Mouse (Mus musculus): ENCODE measurements around the gene Krt86.

DNA sequence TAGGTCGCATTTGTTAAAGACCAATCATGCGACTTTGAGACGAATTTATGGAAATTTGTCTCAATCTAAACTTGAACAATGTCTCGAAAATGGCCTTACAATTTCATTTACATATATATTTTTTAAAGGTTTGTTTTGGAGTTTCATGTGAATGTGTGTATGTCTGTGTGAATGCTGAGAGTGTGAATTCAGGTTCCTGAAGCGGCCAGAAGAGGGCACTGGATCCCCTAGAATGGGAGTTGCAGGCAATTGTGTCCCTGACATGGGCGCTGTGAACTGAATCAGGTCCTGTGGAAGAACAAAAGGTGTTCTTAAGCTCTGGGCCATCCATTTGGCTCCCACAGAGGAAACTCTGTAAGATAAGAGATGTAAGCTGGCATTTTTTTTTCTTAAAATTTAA is 17.4 kb upstream of the Krt86 start:
- no peak for TF ChIP-seq CTCF (IDR thresholded peaks at IDR 0.05; ENCODE audit: low read depth, low read length)
- TF ChIP-seq GATA2 (IDR thresholded peaks at IDR 0.05; ENCODE audit: borderline replicate concordance, low read depth, low read length) = no peak
- TF ChIP-seq TAL1 (conservative IDR thresholded peaks at IDR 0.05; ENCODE audit: low read depth, low read length) = no peak
- TF ChIP-seq POLR2AphosphoS5 (IDR thresholded peaks at IDR 0.05; ENCODE audit: insufficient replicate concordance, low read depth, low read length) = no peak
- no peak for TF ChIP-seq GATA1 (IDR thresholded peaks at IDR 0.05; ENCODE audit: borderline replicate concordance, low read length)
